Mouse (Mus musculus) stomach, embryonic 14.5 days (tissue): ENCODE data around the gene Fam184b. TPM values are rescaled to one million over a fixed set of nuclear protein-coding genes. Genes with fewer than 3 reads are reported as not detected.
A peak's percentile ranks its signal among the peaks of the same experiment; 100 is the strongest.

ENCODE experiments used
- ATAC-seq: fragments of 200-750 bp; cut with Nextera tagmentation; 2 replicates; pipeline ENCODE4 v1.8.0; 2017; ENCODE audit warnings: low read depth, moderate TSS enrichment; ENCODE audit not compliant: insufficient number of reproducible peaks, insufficient read depth, low FRiP score
- H3K27ac ChIP-seq: fragments of 300-500 bp; sonication (generic); 2 replicates; pipeline ENCODE4 v1.5.1; 2014; ENCODE audit warnings: mild to moderate bottlenecking, low read length, moderate library complexity, mixed read lengths
- H3K27me3 ChIP-seq: fragments of 300-500 bp; sonication (generic); 2 replicates; pipeline ENCODE4 v1.6.1; 2014; ENCODE audit warnings: low read length, control low read depth, mixed read lengths; ENCODE audit not compliant: control insufficient read depth, insufficient read depth
- H3K36me3 ChIP-seq: fragments of 300-500 bp; sonication (generic); 2 replicates; pipeline ENCODE4 v1.6.1; 2014; ENCODE audit warnings: mild to moderate bottlenecking, control low read depth, low read length, moderate library complexity, mixed read lengths; ENCODE audit not compliant: control insufficient read depth, insufficient read depth
- H3K4me1 ChIP-seq: fragments of 300-500 bp; sonication (generic); 2 replicates; pipeline ENCODE4 v1.6.1; 2014; ENCODE audit warnings: low read length, control low read depth, mixed read lengths; ENCODE audit not compliant: control insufficient read depth, insufficient read depth
- H3K4me2 ChIP-seq: fragments of 300-500 bp; sonication (generic); replicated peaks from 2 replicates; pipeline ENCODE4 v1.6.1; 2014; ENCODE audit warnings: low read depth, low read length, control low read depth
- H3K4me3 ChIP-seq: fragments of 300-500 bp; sonication (generic); 2 replicates; pipeline ENCODE4 v1.5.1; 2014; ENCODE audit warnings: low read depth, low read length, control low read depth
- H3K9ac ChIP-seq: fragments of 300-500 bp; sonication (generic); replicated peaks from 2 replicates; pipeline ENCODE4 v1.6.1; 2014; ENCODE audit warnings: low read depth, mild to moderate bottlenecking, control low read depth, low read length, moderate library complexity, mixed read lengths
- H3K9me3 ChIP-seq: fragments of 300-500 bp; sonication (generic); 2 replicates; pipeline ENCODE4 v1.6.1; 2016; ENCODE audit warnings: low read depth, low read length, control low read depth; ENCODE audit not compliant: control insufficient read depth
- WGBS: fragments of 180-500 bp; shearing (Covaris S2); extraction: QIAGEN DNeasy Blood & Tissue Kit; methylation state at CpG from one replicate; pipeline ENCODE4 v1.1.7; 2014; 5-methylcytosine and 5-hydroxymethylcytosine counted together
- polyA plus RNA-seq: library from polyadenylated mRNA; unstranded; fragments of >200 nt; fragmentation: Nextera tagmentation; extraction: Ambion mirVana; gene quantifications from 2 replicates; pipeline ENCODE4 v1.2.1, GENCODE M21; 2014

Fam184b gene
- polyA plus RNA-seq, 1 experiment from 2014 or later: 4.0 TPM

DNA sequence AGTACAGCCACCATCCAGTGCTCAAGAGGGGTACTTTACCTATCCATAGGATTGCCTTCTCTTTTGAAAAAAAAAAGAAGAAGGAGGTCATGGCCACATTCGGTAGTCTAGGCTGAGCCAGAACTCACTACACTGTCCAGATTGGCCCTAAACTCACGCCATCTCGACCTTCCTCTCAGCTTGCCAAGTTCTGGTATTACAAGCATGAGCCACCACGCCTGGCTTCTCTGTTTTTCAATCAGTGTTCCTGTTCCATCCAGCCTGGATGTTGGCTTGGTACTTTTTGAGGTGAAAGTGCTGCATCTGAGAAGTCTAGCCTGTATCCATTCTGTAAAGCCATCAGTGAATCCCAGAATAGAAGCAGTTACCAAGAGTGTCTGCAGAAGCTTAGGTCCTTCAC, 142.9 kb downstream of the Fam184b start:
- no peak overlapping the region for H3K4me2 ChIP-seq
- no peaks in the 10 kb centered on the region for H3K9me3 ChIP-seq
- ATAC-seq: no peak
- no peaks in the 10 kb centered on the region for H3K27me3 ChIP-seq
- no peak overlapping the region for H3K4me3 ChIP-seq
- WGBS: 85% methylated on average over 4 of the region's 4 CpGs
- H3K4me1 ChIP-seq: peaks cover 8% of the 10 kb centered on the region
- H3K9ac ChIP-seq: no peak overlapping the region
- no peak overlapping the region for H3K27ac ChIP-seq
- peaks cover 28% of the 10 kb centered on the region for H3K36me3 ChIP-seq

GRCm38 (mm10) chr5:45496042-45496441, 143.4 kb downstream of the Fam184b start:
- Histone ChIP-seq H3K4me1 (peaks cover 8% of the 10 kb centered on the region), H3K4me2 (no peak overlapping the region), H3K36me3 (peaks cover 25% of the 10 kb centered on the region), H3K9ac (no peak overlapping the region), H3K27me3 (no peaks in the 10 kb centered on the region), H3K4me3 (no peak overlapping the region), H3K27ac (no peak overlapping the region), H3K9me3 (no peaks in the 10 kb centered on the region)
- no peak for ATAC-seq

GRCm38 (mm10) chr5:45495429-45495975, 143.9 kb downstream of the Fam184b start:
- ATAC-seq: no peak
- Histone ChIP-seq H3K36me3 (peaks cover 21% of the 10 kb centered on the region), H3K4me2 (no peak overlapping the region), H3K4me1 (peaks cover 8% of the 10 kb centered on the region), H3K9ac (no peak overlapping the region), H3K27ac (no peak overlapping the region), H3K4me3 (no peak overlapping the region), H3K27me3 (no peaks in the 10 kb centered on the region), H3K9me3 (no peaks in the 10 kb centered on the region)
- 83% methylated on average over 3 of the region's 3 CpGs for WGBS

- H3K4me3 ChIP-seq: peak overlapping the region; percentile 78
- H3K9ac ChIP-seq: peak overlapping the region; percentile 79
- H3K4me2 ChIP-seq: peak overlapping the region; percentile 79
- 60% methylated on average over 9 of the region's 9 CpGs for WGBS
- H3K36me3 ChIP-seq: peaks cover 12% of the 10 kb centered on the region
- peaks cover 8% of the 10 kb centered on the region for H3K4me1 ChIP-seq
- H3K9me3 ChIP-seq: no peaks in the 10 kb centered on the region
- no peaks in the 10 kb centered on the region for H3K27me3 ChIP-seq
- no peak overlapping the region for H3K27ac ChIP-seq
- ATAC-seq: no peak
Measured at GRCm38 (mm10) chr5:45494093-45494755, 145.2 kb downstream of the Fam184b start.

GRCm38 (mm10) chr5:45493191-45494092, 146.0 kb downstream of the Fam184b start, which contains the start of gene Lap3:
Lap3 (plus strand) TSS chr5:45493374.
- WGBS: under 1% methylated on average over 78 of the region's 78 CpGs
- H3K4me1 ChIP-seq: peaks cover 8% of the 10 kb centered on the region

GRCm38 (mm10) chr5:45491776-45492175, 147.6 kb downstream of the Fam184b start:
- WGBS: 72% methylated on average over 4 of the region's 4 CpGs
- Histone ChIP-seq H3K4me1 (peaks cover 8% of the 10 kb centered on the region), H3K9ac (no peak overlapping the region), H3K9me3 (no peaks in the 10 kb centered on the region), H3K36me3 (no peaks in the 10 kb centered on the region), H3K27me3 (no peaks in the 10 kb centered on the region), H3K4me2 (no peak overlapping the region), H3K4me3 (no peak overlapping the region), H3K27ac (no peak overlapping the region)
- ATAC-seq: no peak

More at GRCm38 (mm10) chr5:45493191-45494092, 146.0 kb downstream of the Fam184b start, which contains the start of gene Lap3:
- peak within 1 kb of the TSS; percentile 79 for H3K9ac ChIP-seq
- H3K4me2 ChIP-seq: peak within 1 kb of the TSS; percentile 79
- peaks cover 5% of the 10 kb centered on the region for H3K36me3 ChIP-seq
- peak within 1 kb of the TSS; percentile 71; the same call in 1 of the 2 replicates for H3K27ac ChIP-seq
- H3K4me3 ChIP-seq: peak within 1 kb of the TSS; percentile 78
- peak; percentile 94 for ATAC-seq
- H3K9me3 ChIP-seq: no peaks in the 10 kb centered on the region
- no peaks in the 10 kb centered on the region for H3K27me3 ChIP-seq

GRCm38 (mm10) chr5:45483654-45484053, 155.8 kb downstream of the Fam184b start:
- H3K36me3 ChIP-seq: no peaks in the 10 kb centered on the region
- 81% methylated on average over 1 of the region's 1 CpGs for WGBS
- no peak overlapping the region for H3K9ac ChIP-seq
- H3K27ac ChIP-seq: no peak overlapping the region
- no peak overlapping the region for H3K4me3 ChIP-seq
- H3K9me3 ChIP-seq: no peaks in the 10 kb centered on the region
- H3K4me1 ChIP-seq: no peaks in the 10 kb centered on the region
- no peaks in the 10 kb centered on the region for H3K27me3 ChIP-seq
- no peak for ATAC-seq
- no peak overlapping the region for H3K4me2 ChIP-seq

DNA sequence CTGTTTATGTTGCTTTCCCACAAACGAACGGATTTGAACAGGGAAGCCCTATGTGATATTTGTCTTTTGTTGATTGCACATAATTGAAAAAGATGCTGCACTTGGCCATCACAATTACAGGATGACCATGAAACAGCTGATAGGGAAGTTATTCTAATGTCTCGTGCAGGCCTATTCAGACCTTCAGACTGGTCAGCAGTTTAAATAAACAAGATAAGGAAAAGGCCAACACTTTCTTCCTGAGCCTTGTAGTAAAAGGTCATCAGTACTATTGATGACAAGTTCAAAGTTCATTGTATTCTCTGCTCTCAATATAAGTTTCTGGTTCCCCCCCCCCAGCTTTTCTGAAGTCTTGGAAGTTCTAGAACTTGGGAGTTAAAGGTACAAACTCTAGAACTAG, 156.8 kb downstream of the Fam184b start:
- H3K27me3 ChIP-seq: no peaks in the 10 kb centered on the region
- no peak overlapping the region for H3K27ac ChIP-seq
- no peaks in the 10 kb centered on the region for H3K4me1 ChIP-seq
- H3K36me3 ChIP-seq: no peaks in the 10 kb centered on the region
- H3K9ac ChIP-seq: no peak overlapping the region
- no peaks in the 10 kb centered on the region for H3K9me3 ChIP-seq
- no peak overlapping the region for H3K4me2 ChIP-seq
- ATAC-seq: no peak
- 58% methylated on average over 3 of the region's 3 CpGs for WGBS
- H3K4me3 ChIP-seq: no peak overlapping the region
